Mouse (Mus musculus) cerebellum, adult 2 months (tissue): ENCODE data around the gene Spata20. TPM values are rescaled to one million over a fixed set of nuclear protein-coding genes. Genes with fewer than 3 reads are reported as not detected.

Source experiments
- DNase-seq, 2 experiments: peaks; one replicate each; pipeline ENCODE4 v3.0.0; 2021
- H3K27ac ChIP-seq: fragments of 200-500 bp; 2 replicates; pipeline ENCODE4 v1.5.1; 2012; ENCODE audit warnings: low read length, control low read depth, inconsistent platforms; ENCODE audit not compliant: insufficient read depth
- H3K27me3 ChIP-seq: fragments of 200-500 bp; 2 replicates; pipeline ENCODE4 v1.6.1; 2012; ENCODE audit warnings: inconsistent platforms, mild to moderate bottlenecking, low read length, moderate library complexity; ENCODE audit not compliant: control insufficient read depth, insufficient read depth
- H3K4me1 ChIP-seq: fragments of 200-500 bp; 2 replicates; pipeline ENCODE4 v1.6.1; 2011; ENCODE audit warnings: low read length; ENCODE audit not compliant: control insufficient read depth, insufficient read depth
- H3K4me3 ChIP-seq: fragments of 200-500 bp; replicated peaks from 2 replicates; pipeline ENCODE3; 2011; ENCODE audit warnings: mild to moderate bottlenecking, low read depth, low read length, control low read depth; ENCODE audit not compliant: insufficient read depth
- CTCF ChIP-seq: fragments of 200-500 bp; IDR thresholded peaks from 2 replicates; pipeline ENCODE4 v1.5.1; 2011; ENCODE audit warnings: low read depth, mild to moderate bottlenecking, control low read depth, low read length, moderate library complexity, borderline replicate concordance; ENCODE audit not compliant: insufficient read depth
- POLR2A ChIP-seq: fragments of 200-500 bp; IDR thresholded peaks from 2 replicates; pipeline ENCODE4 v1.6.1; 2011; ENCODE audit warnings: low read length, control low read depth, borderline replicate concordance; ENCODE audit not compliant: insufficient read depth
- WGBS: fragments of 180-500 bp; shearing (Covaris S2); methylation state at CpG from one replicate; pipeline ENCODE4 v1.1.7; 2018; 5-methylcytosine and 5-hydroxymethylcytosine counted together
- polyA plus RNA-seq: library from polyadenylated mRNA; depleted of rRNA; stranded (reverse); fragments of >200 nt; gene quantifications from 2 replicates; pipeline ENCODE4 v1.2.3, GENCODE M21; 2012

Spata20 gene
- polyA plus RNA-seq, 1 experiment: 1.5 TPM

DNA sequence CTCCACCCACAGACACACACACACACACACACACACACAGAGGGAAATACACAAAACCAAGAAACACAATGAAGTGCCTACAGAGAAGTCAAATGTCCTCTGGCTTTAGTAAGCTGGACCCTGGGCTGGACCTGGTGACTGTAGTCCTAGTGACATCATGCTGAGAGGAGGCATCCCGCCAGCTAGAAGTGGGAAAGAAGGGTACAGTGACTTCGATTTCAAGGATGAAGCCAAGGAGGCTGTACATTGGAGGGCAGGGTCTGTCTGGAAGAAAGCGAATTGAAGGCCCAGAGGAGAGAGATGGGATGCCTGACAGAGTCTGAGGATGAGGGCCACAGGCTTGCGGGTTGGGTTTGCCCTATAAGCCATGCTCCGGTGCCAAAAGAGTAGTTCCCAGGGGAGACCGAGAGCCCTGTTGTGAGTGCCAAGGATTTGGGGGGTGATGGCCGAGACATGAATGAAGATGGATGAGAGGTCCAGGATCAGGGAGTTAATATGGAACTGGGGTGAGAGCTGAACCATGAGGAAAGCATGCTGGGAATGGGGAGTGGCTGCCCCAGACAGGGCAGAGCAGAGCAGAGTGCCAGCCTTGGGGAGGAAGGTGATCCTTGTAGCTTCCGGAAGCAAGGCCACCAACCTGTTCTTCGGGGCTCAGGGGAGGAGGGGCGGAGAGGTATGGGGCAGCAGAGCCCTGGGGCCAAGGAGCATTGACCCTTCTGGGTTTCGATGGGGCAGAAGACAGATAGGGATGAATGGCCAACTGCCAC is 3.0 kb upstream of the Spata20 start:
- WGBS: 74% methylated on average over 11 of the region's 11 CpGs
- TF ChIP-seq POLR2A (no peak), CTCF (no peak)
- no peak overlapping the region for H3K4me3 ChIP-seq
- no peaks in the 10 kb centered on the region for H3K27me3 ChIP-seq
- no peak overlapping the region for H3K27ac ChIP-seq
- peaks cover 20% of the 10 kb centered on the region for H3K4me1 ChIP-seq
- peak; percentile 11 to 28 for DNase-seq

DNA sequence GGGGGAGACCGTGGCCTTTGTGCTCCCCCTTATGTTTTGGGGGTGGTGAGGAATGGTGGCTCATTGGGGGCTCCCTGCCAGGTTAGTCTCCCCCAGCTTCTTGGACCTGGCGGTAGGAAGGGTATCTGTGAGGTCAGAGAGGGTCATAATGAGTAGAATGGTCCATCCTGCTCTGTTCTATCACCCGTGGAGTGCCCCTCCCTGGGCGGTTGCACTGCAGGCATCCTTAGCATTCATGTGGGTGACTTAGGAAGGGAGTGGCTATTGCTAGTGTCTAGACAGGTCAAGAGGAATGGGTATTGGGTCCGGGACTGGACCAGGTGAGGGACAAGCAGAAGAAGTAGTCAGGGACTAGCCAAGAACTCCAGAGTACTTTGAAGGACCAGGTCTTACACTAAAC is 756 bp downstream of the Spata20 start:
- peaks cover 23% of the 10 kb centered on the region for H3K4me1 ChIP-seq
- no peak for TF ChIP-seq POLR2A
- no peak for TF ChIP-seq CTCF
- WGBS: 90% methylated on average over 5 of the region's 5 CpGs
- DNase-seq: no peak
- no peak overlapping the region for H3K4me3 ChIP-seq
- H3K27me3 ChIP-seq: no peaks in the 10 kb centered on the region
- H3K27ac ChIP-seq: no peak overlapping the region

DNA sequence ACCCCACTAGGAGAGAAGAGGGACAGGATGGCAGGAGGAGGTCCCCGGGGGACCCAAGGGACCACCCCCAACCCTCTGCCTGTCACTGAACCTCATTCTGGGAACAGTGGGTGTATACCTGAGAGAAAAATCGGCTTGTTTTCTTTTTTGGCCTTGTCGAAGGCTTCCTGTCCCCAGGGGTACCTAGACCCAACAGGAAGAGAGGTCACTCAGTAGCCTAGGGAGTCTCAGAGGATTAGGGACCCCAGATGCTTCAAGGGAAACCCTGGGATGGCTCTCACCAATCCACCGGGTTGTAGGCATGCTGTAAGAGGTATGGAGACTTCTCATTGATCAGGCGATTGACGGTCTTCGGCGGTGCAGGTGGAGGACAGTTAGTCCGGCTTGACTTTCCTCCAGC is 1.3 kb downstream of the Spata20 start:
- Histone ChIP-seq H3K4me1 (peaks cover 22% of the 10 kb centered on the region), H3K27me3 (no peaks in the 10 kb centered on the region), H3K27ac (no peak overlapping the region), H3K4me3 (no peak overlapping the region)
- DNase-seq: no peak
- WGBS: 90% methylated on average over 9 of the region's 9 CpGs
- TF ChIP-seq CTCF (no peak), POLR2A (no peak)

DNA sequence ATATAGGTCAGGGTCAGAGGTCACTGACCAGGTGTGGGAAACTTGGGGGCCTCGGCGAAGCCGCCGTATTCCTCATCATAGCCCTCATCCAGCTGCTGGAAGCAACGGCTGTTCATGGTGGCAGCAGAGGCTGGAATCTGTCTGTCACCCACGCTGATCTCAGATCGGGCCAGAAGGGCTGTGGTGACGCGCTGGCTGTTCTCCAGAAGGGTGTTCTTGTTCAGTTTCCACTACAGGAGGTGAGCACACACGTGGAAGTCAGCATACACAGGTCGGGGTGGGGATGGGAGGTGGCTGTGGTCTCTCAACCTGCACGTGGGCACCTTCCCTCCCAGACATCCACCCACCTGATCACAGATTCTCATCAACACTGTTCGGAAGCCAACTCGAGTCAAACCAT is 2.1 kb downstream of the Spata20 start:
- 55% methylated on average over 14 of the region's 14 CpGs for WGBS
- DNase-seq: peak in 1 of 2 experiments; percentile 47

DNA sequence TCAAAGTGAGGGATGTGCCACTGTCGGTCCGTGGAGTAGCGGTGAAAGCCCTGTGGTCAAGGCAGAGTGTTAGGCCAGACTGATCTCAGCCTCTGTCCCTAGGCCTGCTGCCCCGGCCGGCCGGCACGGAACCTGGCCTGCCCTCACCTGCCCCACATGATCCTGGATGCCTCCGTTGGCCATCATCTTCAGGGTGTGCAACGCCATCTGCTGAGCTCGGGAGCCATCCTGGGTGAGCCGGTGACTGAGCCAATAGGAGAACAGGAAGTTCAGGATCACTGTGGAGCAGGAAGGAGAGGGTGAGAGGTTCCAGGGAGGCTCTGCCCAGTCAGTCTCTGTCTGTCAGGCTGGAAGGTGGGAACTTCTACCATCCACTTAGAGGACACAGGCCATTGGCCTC is 2.5 kb downstream of the Spata20 start:
- peak; percentile 30; the same call in 1 of the 2 replicates for TF ChIP-seq POLR2A
- TF ChIP-seq CTCF: peak; percentile 61; the same call in 1 of the 2 replicates
- Histone ChIP-seq H3K27me3 (no peaks in the 10 kb centered on the region), H3K4me3 (no peak overlapping the region), H3K4me1 (peaks cover 25% of the 10 kb centered on the region), H3K27ac (peak overlapping the region; percentile 19; the same call in 1 of the 2 replicates)
- 8% methylated on average over 11 of the region's 11 CpGs for WGBS
- peak; percentile 83 to 91 for DNase-seq

More for the DNA sequence above, 2.1 kb downstream of the Spata20 start:
- TF ChIP-seq POLR2A: no peak
- no peak for TF ChIP-seq CTCF
- Histone ChIP-seq H3K27ac (peak overlapping the region; percentile 1; the same call in 1 of the 2 replicates), H3K4me3 (no peak overlapping the region), H3K27me3 (no peaks in the 10 kb centered on the region), H3K4me1 (peaks cover 23% of the 10 kb centered on the region)

DNA sequence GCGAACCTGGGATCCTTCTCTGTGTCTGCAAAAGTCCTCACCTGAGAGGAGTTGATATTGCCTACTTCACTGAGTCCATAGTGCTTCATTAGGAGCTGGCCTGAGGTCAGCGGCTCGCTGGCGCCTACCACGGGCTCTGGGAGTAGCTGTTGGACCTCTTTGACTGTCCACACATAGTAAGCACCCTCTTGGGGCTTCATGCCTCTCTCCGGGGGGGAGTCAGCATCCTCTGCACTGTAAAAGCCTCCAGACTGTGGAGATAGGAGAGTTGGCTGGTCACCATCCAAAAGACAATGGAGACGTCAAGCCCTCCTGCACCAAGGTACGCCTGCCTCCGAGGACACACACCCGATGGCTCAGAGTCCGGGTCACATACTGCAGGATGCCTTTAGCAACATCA is 3.2 kb downstream of the Spata20 start:
- Histone ChIP-seq H3K4me1 (peaks cover 32% of the 10 kb centered on the region), H3K27me3 (no peaks in the 10 kb centered on the region), H3K4me3 (no peak overlapping the region), H3K27ac (no peak overlapping the region)
- TF ChIP-seq POLR2A (no peak), CTCF (no peak)
- WGBS: 86% methylated on average over 11 of the region's 11 CpGs
- DNase-seq: peak in 1 of 2 experiments; percentile 33

DNA sequence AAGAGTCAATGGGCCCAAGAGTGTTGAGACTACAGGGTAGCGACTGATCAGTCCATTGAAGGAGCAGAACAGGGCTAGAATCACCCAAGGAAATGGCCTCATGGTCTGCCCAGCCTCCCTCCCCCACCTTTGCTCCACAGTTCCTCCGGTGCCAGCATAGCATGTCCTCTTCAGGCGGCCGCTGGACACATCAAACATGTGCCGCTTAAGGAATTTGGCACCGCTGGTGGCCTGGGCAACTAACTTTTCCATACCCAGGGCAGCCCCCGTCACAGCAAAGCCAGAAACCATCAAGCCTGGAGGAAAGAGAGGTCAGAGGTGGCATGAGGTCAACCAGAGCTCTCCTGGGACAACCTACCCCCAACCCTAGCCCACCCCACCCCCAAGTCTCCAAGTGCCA is 4.0 kb downstream of the Spata20 start:
- Histone ChIP-seq H3K27me3 (no peaks in the 10 kb centered on the region), H3K27ac (no peak overlapping the region), H3K4me1 (peaks cover 40% of the 10 kb centered on the region), H3K4me3 (no peak overlapping the region)
- TF ChIP-seq CTCF (no peak), POLR2A (no peak)
- WGBS: 93% methylated on average over 7 of the region's 7 CpGs
- no peak for DNase-seq

DNA sequence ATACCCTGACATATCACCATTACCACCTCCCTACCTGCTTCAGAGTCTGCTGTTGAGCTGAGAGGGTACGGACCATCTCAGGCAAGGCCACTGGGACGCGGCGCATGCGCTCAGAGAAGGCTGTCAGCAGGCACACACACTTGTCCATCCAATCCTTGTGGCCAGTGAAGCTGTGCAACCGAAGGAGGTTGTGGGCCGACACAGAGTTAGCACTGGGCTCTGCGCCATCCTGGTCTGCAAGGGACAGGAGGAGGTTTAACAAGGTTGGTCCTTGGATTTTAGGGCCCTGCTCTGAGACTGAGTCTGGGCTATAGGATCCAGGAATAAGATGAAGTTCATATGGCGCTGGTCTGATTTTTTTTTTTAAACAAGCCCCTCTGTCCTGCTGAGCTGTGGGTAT is 5.6 kb downstream of the Spata20 start:
- DNase-seq: no peak
- peaks cover 38% of the 10 kb centered on the region for H3K4me1 ChIP-seq
- no peaks in the 10 kb centered on the region for H3K27me3 ChIP-seq
- no peak for TF ChIP-seq POLR2A
- WGBS: 78% methylated on average over 9 of the region's 9 CpGs
- no peak overlapping the region for H3K27ac ChIP-seq
- H3K4me3 ChIP-seq: no peak overlapping the region
